Mouse (Mus musculus) erythroblast, adult 5-6 weeks (primary cell): ENCODE measurements around the gene Tmem136. TPM values are rescaled to one million over a fixed set of nuclear protein-coding genes. Genes with fewer than 3 reads are reported as not detected.

ENCODE experiments used
- ATAC-seq: replicated peaks from 2 replicates; pipeline ENCODE4 v1.8.0; 2016; ENCODE audit warnings: moderate number of reproducible peaks, mild to moderate bottlenecking, moderate TSS enrichment, inconsistent platforms; ENCODE audit not compliant: poor library complexity, low FRiP score, severe bottlenecking
- total RNA-seq, 2 experiments: library from RNA; stranded (forward) in 1 of 2; stranded (reverse) in 1 of 2; fragments of 150-400 nt in 1 of 2; fragments of 200-764, 138-1000 nt in 1 of 2; gene quantifications; 2 replicates each; pipeline versions ENCODE4 v1.2.3 to v1.2.4; 2015 to 2017; ENCODE audit warnings: low replicate concordance in 2 of 2

Tmem136 gene
- total RNA-seq, 2 experiments from 2014 or later, result 0.38 to 1.9 TPM

GRCm38 (mm10) chr9:43109125-43109524, 7.2 kb downstream of the Tmem136 start:
- ATAC-seq, result no peak

DNA sequence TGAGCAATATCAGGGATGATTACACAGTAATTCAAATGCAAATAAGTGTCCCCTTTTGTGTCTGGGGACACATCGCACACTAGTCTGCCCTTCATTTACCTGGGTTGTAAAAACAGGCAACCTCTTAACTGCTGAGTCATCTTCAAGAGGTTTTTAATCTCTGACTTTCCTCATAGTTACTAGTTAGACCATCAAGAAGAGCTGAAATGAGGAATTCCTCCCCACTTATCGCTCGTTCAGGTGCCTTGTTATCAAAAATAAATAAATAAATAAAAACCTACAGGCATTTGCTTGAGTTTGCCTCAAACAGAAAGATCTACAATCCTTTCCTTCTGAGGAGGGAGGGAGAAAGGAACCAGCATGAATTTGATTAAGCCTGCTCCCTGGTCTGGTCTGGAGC, 7.6 kb downstream of the Tmem136 start:
- no peak for ATAC-seq

GRCm38 (mm10) chr9:43108081-43108480, 8.3 kb downstream of the Tmem136 start:
- ATAC-seq, result no peak

GRCm38 (mm10) chr9:43107555-43107954, 8.8 kb downstream of the Tmem136 start:
- ATAC-seq, result no peak

GRCm38 (mm10) chr9:43107187-43107517, 9.2 kb downstream of the Tmem136 start, which contains the start of gene Arhgef12:
TSS of gene Arhgef12 (minus strand) at chr9:43107239.
- ATAC-seq, result no peak

DNA sequence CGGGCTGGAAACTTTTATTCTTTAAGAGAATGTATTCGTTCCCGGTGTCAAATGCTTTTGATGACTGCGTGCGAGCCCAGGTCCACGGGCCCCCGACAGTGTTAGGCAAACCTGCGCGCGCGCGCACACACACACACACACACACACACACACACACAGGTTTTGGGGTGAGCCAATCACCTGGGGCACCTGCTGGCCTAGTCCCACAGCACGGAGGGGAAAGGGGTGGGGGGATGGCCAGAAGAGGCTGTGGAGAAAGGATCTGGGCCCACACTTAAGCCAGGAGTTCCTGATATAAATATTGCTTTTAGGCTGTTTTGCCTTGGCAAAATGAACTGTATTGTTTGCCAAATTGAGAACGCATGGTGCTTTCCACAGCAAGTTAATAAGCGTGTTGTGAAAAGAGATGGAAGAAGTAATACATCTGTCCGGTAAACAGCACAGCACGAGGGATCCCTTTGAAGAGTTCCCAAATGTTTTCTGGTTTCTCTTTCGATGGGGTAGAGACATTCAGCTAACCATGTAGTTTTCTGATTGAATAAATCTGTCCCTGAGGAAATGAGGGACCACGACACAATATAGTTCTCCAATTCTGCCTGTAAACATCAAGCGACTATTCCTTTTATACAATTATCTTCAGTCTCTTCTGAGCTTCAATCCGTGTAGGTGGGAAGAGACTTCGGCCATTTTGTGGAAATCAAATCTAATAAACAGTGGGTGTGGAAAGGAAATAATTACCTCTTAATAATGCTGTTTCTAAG, 9.8 kb downstream of the Tmem136 start:
- peak; percentile 13; the same call in 1 of the 2 replicates for ATAC-seq

DNA sequence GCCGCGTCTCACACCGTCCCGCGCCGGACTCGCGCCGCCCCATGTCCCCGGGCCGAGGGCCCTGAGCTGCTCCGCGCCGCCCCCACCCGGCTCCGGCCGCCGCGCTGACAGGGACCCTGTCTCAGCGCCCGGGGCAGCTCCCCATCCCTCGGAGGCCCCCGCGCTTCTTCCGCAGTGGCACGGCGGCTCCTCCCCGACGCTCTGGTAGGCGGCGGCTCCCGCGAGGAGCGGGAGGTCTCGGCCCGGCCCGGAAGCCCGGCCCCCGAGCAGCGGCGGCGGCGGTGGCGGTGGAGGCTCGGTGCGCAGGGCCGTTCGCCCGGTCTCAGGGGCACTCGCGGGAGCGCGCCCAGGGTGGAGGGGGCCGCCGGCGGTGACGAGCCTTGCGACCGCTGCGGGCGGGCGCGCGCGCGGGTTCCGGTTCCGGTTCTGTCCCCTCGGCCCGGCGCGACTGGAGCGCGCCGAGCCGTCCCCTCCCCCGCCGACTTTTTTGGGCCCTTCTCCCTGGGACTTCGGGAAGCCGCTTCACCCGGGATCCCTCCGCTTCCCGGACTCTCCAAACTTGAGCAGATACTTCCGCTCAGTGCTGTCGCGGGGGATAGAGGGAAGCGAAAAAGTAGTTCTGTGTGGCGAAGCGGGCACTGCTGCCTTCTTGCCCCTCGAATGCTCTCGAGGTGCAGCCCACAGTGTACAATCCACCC, 10.6 kb downstream of the Tmem136 start:
- peak; percentile 33 for ATAC-seq

- ATAC-seq, result peak; percentile 19
Observed at GRCm38 (mm10) chr9:43104873-43105663, 11.3 kb downstream of the Tmem136 start.

GRCm38 (mm10) chr9:43104526-43104872, 11.9 kb downstream of the Tmem136 start:
- no peak for ATAC-seq

DNA sequence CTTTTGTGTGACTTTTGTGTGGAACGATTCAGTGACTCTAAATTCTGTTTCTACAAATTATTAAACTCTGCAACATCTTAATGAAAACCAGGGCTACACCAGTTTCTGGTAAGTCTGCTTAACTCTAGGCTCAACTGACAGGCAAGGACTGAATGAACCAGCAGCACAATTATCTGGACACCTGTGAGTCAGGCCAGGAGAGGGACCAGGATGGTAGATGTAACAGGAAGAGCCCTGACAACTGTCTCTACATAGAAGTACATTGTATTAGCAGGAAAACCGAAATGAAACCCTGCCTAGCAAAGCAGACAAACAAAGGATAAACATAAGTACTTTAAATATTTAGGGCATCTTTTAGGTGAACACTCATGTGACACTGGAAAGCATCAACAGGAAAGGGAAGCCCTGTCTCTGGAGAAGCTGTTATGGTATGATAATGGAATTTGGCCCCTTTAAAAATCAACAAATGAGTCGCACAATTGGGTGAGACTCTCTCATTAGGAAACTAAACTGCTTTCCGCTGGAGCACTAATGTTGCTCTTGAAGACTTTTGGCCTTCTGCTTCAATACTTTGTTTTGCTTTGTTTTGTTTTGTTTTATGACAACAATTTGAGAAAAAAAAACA, 12.6 kb downstream of the Tmem136 start:
- ATAC-seq, result no peak

- ATAC-seq, result peak; percentile 38
Observed at GRCm38 (mm10) chr9:43102931-43103330, 13.4 kb downstream of the Tmem136 start.

GRCm38 (mm10) chr9:43101936-43102595, 14.3 kb downstream of the Tmem136 start:
- ATAC-seq, result peak; percentile 81

DNA sequence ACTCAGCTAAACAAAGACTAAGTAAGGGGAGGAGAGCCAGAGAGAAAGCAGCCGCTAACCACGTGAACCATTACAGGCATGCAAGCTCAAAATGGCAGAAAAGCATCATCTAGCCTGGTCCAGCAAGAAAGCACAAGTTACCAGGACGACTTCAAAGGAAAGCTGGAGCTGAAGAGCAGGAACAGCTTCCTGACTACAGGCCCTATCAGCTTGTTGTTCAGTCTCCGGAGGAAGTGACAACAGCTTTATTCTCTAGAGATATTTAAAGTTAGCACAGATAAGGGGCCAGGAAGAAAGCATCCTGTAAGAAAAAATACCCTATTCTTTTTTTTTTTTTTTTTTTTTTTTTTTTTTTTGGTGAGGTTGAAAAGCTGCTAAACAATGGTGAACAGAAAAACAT, 17.4 kb downstream of the Tmem136 start:
- no peak for ATAC-seq

DNA sequence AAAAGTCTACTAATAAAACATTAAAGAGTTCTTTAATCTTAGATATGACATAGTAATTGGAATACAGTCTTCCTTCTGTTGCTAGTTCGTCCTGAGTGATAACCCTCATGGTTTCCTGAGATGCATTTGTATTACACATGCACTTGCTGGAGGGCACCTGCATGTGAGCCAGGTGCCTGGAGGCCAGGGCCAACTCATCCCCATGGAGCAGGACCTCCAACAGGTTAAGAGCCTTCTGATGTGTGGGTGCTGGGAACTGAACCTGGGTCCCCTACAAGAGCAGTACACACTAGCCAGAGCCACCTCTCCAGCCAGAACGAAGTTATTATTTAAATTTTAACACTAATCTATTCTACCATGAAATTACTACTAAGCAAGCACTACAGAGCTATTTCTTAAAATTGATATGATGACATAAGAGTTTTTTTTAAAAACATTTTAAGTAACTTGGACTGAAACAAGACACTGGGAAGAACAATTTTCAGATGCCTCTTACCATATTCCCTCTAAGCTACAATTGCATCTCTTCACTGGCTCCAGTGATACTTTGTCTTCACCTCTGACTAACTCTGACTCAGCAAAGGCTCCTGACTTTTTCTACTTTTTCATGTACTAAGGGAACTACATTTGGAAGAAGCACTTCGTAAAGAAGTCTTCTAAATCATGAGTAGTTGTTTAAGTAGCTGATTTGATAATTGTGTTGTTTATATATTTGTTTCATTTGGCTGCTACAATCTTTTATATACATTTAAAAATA, 18.4 kb downstream of the Tmem136 start:
- no peak for ATAC-seq

GRCm38 (mm10) chr9:43096337-43096736, 20.0 kb downstream of the Tmem136 start:
- ATAC-seq, result no peak

- ATAC-seq, result no peak
Observed at GRCm38 (mm10) chr9:43094828-43095227, 21.5 kb downstream of the Tmem136 start.

DNA sequence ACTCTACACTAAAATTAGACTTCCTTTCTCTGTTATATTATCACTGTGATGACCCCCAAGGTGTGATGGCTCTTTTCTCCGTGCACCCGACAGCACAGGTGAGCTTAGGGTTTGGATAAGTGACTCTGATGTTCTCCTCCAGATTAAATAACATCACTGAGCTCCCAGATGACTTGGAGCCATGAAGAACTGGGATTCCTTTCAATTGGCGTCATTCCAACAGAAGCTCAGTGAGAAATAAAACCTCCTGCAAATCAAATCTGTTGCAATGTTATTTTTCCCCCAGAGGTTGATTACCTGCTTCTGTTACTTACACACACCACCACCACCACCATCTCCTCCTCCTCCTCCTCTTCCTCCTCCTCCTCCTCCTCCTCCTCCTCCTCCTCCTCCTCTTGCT, 22.6 kb downstream of the Tmem136 start:
- no peak for ATAC-seq

- no peak for ATAC-seq
Observed at GRCm38 (mm10) chr9:43085686-43086285, 30.6 kb downstream of the Tmem136 start.
